Mouse (Mus musculus) cerebellum, adult 11-12 months (tissue): Measurements from ENCODE around the gene Olfr772.
"Not testable (repeated sequence)": the region's sequence is repeated elsewhere in the genome, so short reads cannot be mapped to it uniquely, and the experiment has no call there.

ENCODE experiments used
- DNase-seq: peaks from one replicate; pipeline ENCODE4 v3.0.0; 2022

Olfr772 gene

GRCm38 (mm10) chr10:129177821-129178220 lies at the start of gene Olfr772:
Olfr772 (minus strand) TSS chr10:129177921.
- DNase-seq: not testable (repeated sequence)

GRCm38 (mm10) chr10:129187319-129187718 lies 9.6 kb upstream of the Olfr772 start, which contains the start of gene Olfr773:
Olfr773 (minus strand) TSS chr10:129187419.
- DNase-seq: not testable (repeated sequence)

- DNase-seq: no peak
These were observed 13.1 kb downstream of the Olfr772 start, which contains the start of gene Olfr771 for GRCm38 (mm10) chr10:129164651-129165050. Olfr771 (minus strand) TSS chr10:129164751.

GRCm38 (mm10) chr10:129138898-129139297 lies 38.8 kb downstream of the Olfr772 start, which contains the start of gene Olfr770:
Olfr770 (minus strand) TSS chr10:129138998.
- no peak for DNase-seq
